Mouse (Mus musculus): Measurements from ENCODE around the gene Trem3.

Trem3 gene

GRCm38 (mm10) chr17:48261868-48262267 is 14.3 kb downstream of the Trem3 start:
- Histone ChIP-seq H3K27me3 (ENCODE audit: control insufficient read depth, insufficient read depth, low read length, poor library complexity, severe bottlenecking) (no peaks in the 10 kb centered on the region), H3K36me3 (ENCODE audit: control insufficient read depth, insufficient read depth, low read length, poor library complexity, severe bottlenecking) (no peaks in the 10 kb centered on the region)
- DNase-seq (ENCODE audit: low read depth, low spot score): no peak

- no peaks in the 10 kb centered on the region for H3K27me3 ChIP-seq (ENCODE audit: control insufficient read depth, insufficient read depth, low read length, poor library complexity, severe bottlenecking)
- DNase-seq (ENCODE audit: low read depth, low spot score): peak; percentile 39
- no peaks in the 10 kb centered on the region for H3K36me3 ChIP-seq (ENCODE audit: control insufficient read depth, insufficient read depth, low read length, poor library complexity, severe bottlenecking)
Observed at GRCm38 (mm10) chr17:48263741-48264362, 16.3 kb downstream of the Trem3 start, which contains the start of gene Treml4. TSS of gene Treml4 (plus strand) at chr17:48264295.

GRCm38 (mm10) chr17:48264662-48265061 is 17.1 kb downstream of the Trem3 start:
- no peak for DNase-seq (ENCODE audit: low read depth, low spot score)
- H3K27me3 ChIP-seq (ENCODE audit: control insufficient read depth, insufficient read depth, low read length, poor library complexity, severe bottlenecking): no peaks in the 10 kb centered on the region
- H3K36me3 ChIP-seq (ENCODE audit: control insufficient read depth, insufficient read depth, low read length, poor library complexity, severe bottlenecking): no peaks in the 10 kb centered on the region

GRCm38 (mm10) chr17:48266138-48266537 is 18.6 kb downstream of the Trem3 start:
- H3K27me3 ChIP-seq (ENCODE audit: control insufficient read depth, insufficient read depth, low read length, poor library complexity, severe bottlenecking): no peaks in the 10 kb centered on the region

GRCm38 (mm10) chr17:48266610-48267304 is 19.2 kb downstream of the Trem3 start:
- DNase-seq (ENCODE audit: low read depth, low spot score): no peak
- Histone ChIP-seq H3K27me3 (ENCODE audit: control insufficient read depth, insufficient read depth, low read length, poor library complexity, severe bottlenecking) (no peaks in the 10 kb centered on the region), H3K36me3 (ENCODE audit: control insufficient read depth, insufficient read depth, low read length, poor library complexity, severe bottlenecking) (no peaks in the 10 kb centered on the region)

More at GRCm38 (mm10) chr17:48266138-48266537, 18.6 kb downstream of the Trem3 start:
- no peaks in the 10 kb centered on the region for H3K36me3 ChIP-seq (ENCODE audit: control insufficient read depth, insufficient read depth, low read length, poor library complexity, severe bottlenecking)
- no peak for DNase-seq (ENCODE audit: low read depth, low spot score)

GRCm38 (mm10) chr17:48267591-48267990 is 20.0 kb downstream of the Trem3 start:
- no peaks in the 10 kb centered on the region for H3K36me3 ChIP-seq (ENCODE audit: control insufficient read depth, insufficient read depth, low read length, poor library complexity, severe bottlenecking)
- peak; percentile 38 for DNase-seq (ENCODE audit: low read depth, low spot score)
- no peaks in the 10 kb centered on the region for H3K27me3 ChIP-seq (ENCODE audit: control insufficient read depth, insufficient read depth, low read length, poor library complexity, severe bottlenecking)

- H3K27me3 ChIP-seq (ENCODE audit: control insufficient read depth, insufficient read depth, low read length, poor library complexity, severe bottlenecking): no peaks in the 10 kb centered on the region
- no peak for DNase-seq (ENCODE audit: low read depth, low spot score)
- H3K36me3 ChIP-seq (ENCODE audit: control insufficient read depth, insufficient read depth, low read length, poor library complexity, severe bottlenecking): no peaks in the 10 kb centered on the region
Observed at GRCm38 (mm10) chr17:48268276-48268675, 20.7 kb downstream of the Trem3 start.

GRCm38 (mm10) chr17:48269833-48270232 is 22.3 kb downstream of the Trem3 start:
- no peaks in the 10 kb centered on the region for H3K36me3 ChIP-seq (ENCODE audit: control insufficient read depth, insufficient read depth, low read length, poor library complexity, severe bottlenecking)
- H3K27me3 ChIP-seq (ENCODE audit: control insufficient read depth, insufficient read depth, low read length, poor library complexity, severe bottlenecking): no peaks in the 10 kb centered on the region
- DNase-seq (ENCODE audit: low read depth, low spot score): no peak

- no peak for DNase-seq (ENCODE audit: low read depth, low spot score)
- H3K36me3 ChIP-seq (ENCODE audit: control insufficient read depth, insufficient read depth, low read length, poor library complexity, severe bottlenecking): no peaks in the 10 kb centered on the region
- no peaks in the 10 kb centered on the region for H3K27me3 ChIP-seq (ENCODE audit: control insufficient read depth, insufficient read depth, low read length, poor library complexity, severe bottlenecking)
Observed at GRCm38 (mm10) chr17:48272158-48272557, 24.6 kb downstream of the Trem3 start.

GRCm38 (mm10) chr17:48272598-48272997 is 25.0 kb downstream of the Trem3 start:
- no peaks in the 10 kb centered on the region for H3K27me3 ChIP-seq (ENCODE audit: control insufficient read depth, insufficient read depth, low read length, poor library complexity, severe bottlenecking)
- no peak for DNase-seq (ENCODE audit: low read depth, low spot score)

GRCm38 (mm10) chr17:48274098-48274497 is 26.5 kb downstream of the Trem3 start:
- DNase-seq (ENCODE audit: low read depth, low spot score): no peak
- no peaks in the 10 kb centered on the region for H3K27me3 ChIP-seq (ENCODE audit: control insufficient read depth, insufficient read depth, low read length, poor library complexity, severe bottlenecking)
- no peaks in the 10 kb centered on the region for H3K36me3 ChIP-seq (ENCODE audit: control insufficient read depth, insufficient read depth, low read length, poor library complexity, severe bottlenecking)

More at GRCm38 (mm10) chr17:48272598-48272997, 25.0 kb downstream of the Trem3 start:
- H3K36me3 ChIP-seq (ENCODE audit: control insufficient read depth, insufficient read depth, low read length, poor library complexity, severe bottlenecking): no peaks in the 10 kb centered on the region

- no peaks in the 10 kb centered on the region for H3K36me3 ChIP-seq (ENCODE audit: control insufficient read depth, insufficient read depth, low read length, poor library complexity, severe bottlenecking)
Observed at GRCm38 (mm10) chr17:48274885-48275284, 27.3 kb downstream of the Trem3 start.

GRCm38 (mm10) chr17:48275736-48276135 is 28.2 kb downstream of the Trem3 start:
- no peaks in the 10 kb centered on the region for H3K36me3 ChIP-seq (ENCODE audit: control insufficient read depth, insufficient read depth, low read length, poor library complexity, severe bottlenecking)
- no peaks in the 10 kb centered on the region for H3K27me3 ChIP-seq (ENCODE audit: control insufficient read depth, insufficient read depth, low read length, poor library complexity, severe bottlenecking)
- DNase-seq (ENCODE audit: low read depth, low spot score): no peak

More at GRCm38 (mm10) chr17:48274885-48275284, 27.3 kb downstream of the Trem3 start:
- DNase-seq (ENCODE audit: low read depth, low spot score): peak; percentile 92
- H3K27me3 ChIP-seq (ENCODE audit: control insufficient read depth, insufficient read depth, low read length, poor library complexity, severe bottlenecking): no peaks in the 10 kb centered on the region

- Histone ChIP-seq H3K27me3 (ENCODE audit: control insufficient read depth, insufficient read depth, low read length, poor library complexity, severe bottlenecking) (no peaks in the 10 kb centered on the region), H3K36me3 (ENCODE audit: control insufficient read depth, insufficient read depth, low read length, poor library complexity, severe bottlenecking) (no peaks in the 10 kb centered on the region)
- DNase-seq (ENCODE audit: low read depth, low spot score): peak; percentile 35
Observed at GRCm38 (mm10) chr17:48278381-48278780, 30.8 kb downstream of the Trem3 start.

- Histone ChIP-seq H3K36me3 (ENCODE audit: control insufficient read depth, insufficient read depth, low read length, poor library complexity, severe bottlenecking) (no peaks in the 10 kb centered on the region), H3K27me3 (ENCODE audit: control insufficient read depth, insufficient read depth, low read length, poor library complexity, severe bottlenecking) (no peaks in the 10 kb centered on the region)
- DNase-seq (ENCODE audit: low read depth, low spot score): no peak
Observed at GRCm38 (mm10) chr17:48279002-48279401, 31.4 kb downstream of the Trem3 start.

All from splenic B cell, adult 2 months (primary cell).